Mouse (Mus musculus) stomach, postnatal 0 days (tissue): ENCODE data around the gene Ldlrad3. TPM values are rescaled to one million over a fixed set of nuclear protein-coding genes. Genes with fewer than 3 reads are reported as not detected.
A peak's percentile ranks its signal among the peaks of the same experiment; 100 is the strongest.

Experiments
- ATAC-seq: fragments of 200-750 bp; cut with Nextera tagmentation; 2 replicates; pipeline ENCODE4 v1.8.0; 2017; ENCODE audit not compliant: low FRiP score, low TSS enrichment
- DNase-seq: peaks from one replicate; pipeline ENCODE4 v3.0.0-alpha.2; 2016; ENCODE audit warnings: low spot score
- H3K27ac ChIP-seq: fragments of 300-500 bp; sonication (generic); replicated peaks from 2 replicates; pipeline ENCODE4 v1.5.1; 2014; ENCODE audit warnings: mild to moderate bottlenecking, control low read depth
- H3K27me3 ChIP-seq: fragments of 300-500 bp; sonication (generic); 2 replicates; pipeline ENCODE4 v1.6.1; 2014; ENCODE audit warnings: low read length; ENCODE audit not compliant: control insufficient read depth, insufficient read depth
- H3K36me3 ChIP-seq: fragments of 300-500 bp; sonication (generic); 2 replicates; pipeline ENCODE4 v1.6.1; 2014; ENCODE audit warnings: low read length, mixed read lengths; ENCODE audit not compliant: control insufficient read depth, insufficient read depth
- H3K4me1 ChIP-seq: fragments of 300-500 bp; sonication (generic); replicated peaks from 2 replicates; pipeline ENCODE4 v1.6.1; 2014; ENCODE audit warnings: antibody characterized with exemption; ENCODE audit not compliant: control insufficient read depth, insufficient read depth
- H3K4me2 ChIP-seq: fragments of 300-500 bp; sonication (generic); replicated peaks from 2 replicates; pipeline ENCODE4 v1.6.1; 2014; ENCODE audit warnings: low read depth, mild to moderate bottlenecking, control low read depth, moderate library complexity
- H3K4me3 ChIP-seq: fragments of 300-500 bp; sonication (generic); 2 replicates; pipeline ENCODE4 v1.5.1; 2014; ENCODE audit warnings: low read depth, low read length, control low read depth
- H3K9ac ChIP-seq: fragments of 300-500 bp; sonication (generic); 2 replicates; pipeline ENCODE4 v1.6.1; 2014; ENCODE audit warnings: mild to moderate bottlenecking, low read length, control low read depth, mixed read lengths
- H3K9me3 ChIP-seq: fragments of 300-500 bp; sonication (generic); 2 replicates; pipeline ENCODE4 v1.6.1; 2016; ENCODE audit warnings: low read length; ENCODE audit not compliant: control insufficient read depth
- CTCF ChIP-seq: IDR thresholded peaks from 2 replicates; pipeline ENCODE4 v1.5.1; 2016; ENCODE audit warnings: antibody characterized with exemption, low read depth, mild to moderate bottlenecking, moderate library complexity
- EP300 ChIP-seq: optimal IDR thresholded peaks from 2 replicates; pipeline ENCODE3; 2016; ENCODE audit warnings: antibody characterized with exemption
- WGBS: fragments of 180-500 bp; shearing (Covaris S2); extraction: QIAGEN DNeasy Blood & Tissue Kit; methylation state at CpG from one replicate; pipeline ENCODE4 v1.1.7; 2014; 5-methylcytosine and 5-hydroxymethylcytosine counted together
- polyA plus RNA-seq: library from polyadenylated mRNA; unstranded; fragments of >200 nt; fragmentation: Nextera tagmentation; extraction: Ambion mirVana; gene quantifications from 2 replicates; pipeline ENCODE4 v1.2.1, GENCODE M21; 2015

The Ldlrad3 gene
- polyA plus RNA-seq, 1 experiment from 2014 or later, result 20.5 TPM

DNA sequence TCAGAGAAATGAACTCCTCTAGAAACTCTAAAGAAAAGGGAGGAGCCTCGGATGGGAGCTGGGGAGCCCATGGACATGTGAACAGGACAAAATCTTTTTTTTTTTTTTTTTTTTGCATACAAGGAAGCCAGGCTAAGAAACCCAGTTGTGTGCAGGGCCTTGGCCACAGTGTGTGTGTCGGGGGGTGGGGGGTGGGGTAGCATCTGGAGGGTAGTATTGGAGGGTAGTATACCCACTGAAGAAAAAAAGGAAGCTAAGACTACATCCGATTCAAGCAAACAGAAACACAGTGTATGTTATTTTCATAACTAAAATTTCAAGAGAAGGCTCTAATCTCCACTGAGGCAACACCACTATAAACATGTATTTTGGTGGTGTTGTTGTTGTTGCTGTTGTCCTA is 50.0 kb downstream of the Ldlrad3 start:
- no peak for DNase-seq
- WGBS, result 57% methylated on average over 3 of the region's 3 CpGs
- no peak overlapping the region for H3K4me3 ChIP-seq
- no peaks in the 10 kb centered on the region for H3K9me3 ChIP-seq
- no peaks in the 10 kb centered on the region for H3K36me3 ChIP-seq
- H3K27me3 ChIP-seq, result no peaks in the 10 kb centered on the region
- H3K9ac ChIP-seq, result no peak overlapping the region
- peaks cover 24% of the 10 kb centered on the region for H3K4me1 ChIP-seq
- TF ChIP-seq CTCF (no peak), EP300 (no peak)
- no peak overlapping the region for H3K4me2 ChIP-seq
- ATAC-seq, result no peak
- peak overlapping the region; percentile 78 for H3K27ac ChIP-seq

DNA sequence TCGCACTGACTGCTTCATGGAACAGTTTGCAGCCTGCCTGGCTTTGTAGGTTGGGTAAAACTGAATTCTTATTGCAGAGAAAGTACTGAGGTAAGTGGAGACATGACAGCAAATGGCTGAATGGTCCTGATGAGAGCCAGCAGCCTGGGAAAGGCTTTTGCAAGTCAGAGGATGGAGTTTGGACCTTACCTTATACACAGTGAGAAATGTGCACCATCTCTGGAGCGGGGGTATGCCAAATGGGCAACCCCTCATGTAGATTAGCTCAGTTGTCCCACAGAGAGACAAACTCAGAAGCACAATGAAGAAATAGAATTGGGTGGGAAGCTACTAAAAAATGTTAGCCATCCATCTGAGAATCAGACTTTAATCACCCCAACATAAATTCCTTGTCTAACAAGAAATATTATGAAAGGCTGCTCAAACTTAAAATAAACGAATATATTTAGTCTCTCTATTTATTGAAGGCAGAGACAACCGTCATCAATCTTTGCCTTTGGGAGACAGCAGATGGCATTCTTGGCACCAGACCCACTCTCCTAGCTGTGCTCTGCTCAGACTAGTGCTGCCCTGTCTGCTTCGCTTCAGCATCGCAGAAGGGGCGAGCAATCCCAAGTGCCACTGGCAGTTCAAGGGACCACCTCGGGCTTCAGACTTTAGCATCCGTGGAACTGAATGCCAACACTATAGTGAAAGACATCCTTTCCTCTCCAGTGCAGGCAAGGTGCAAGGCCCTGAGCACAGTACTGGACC is 51.5 kb downstream of the Ldlrad3 start:
- Histone ChIP-seq H3K9ac (no peak overlapping the region), H3K36me3 (no peaks in the 10 kb centered on the region), H3K4me1 (peaks cover 21% of the 10 kb centered on the region), H3K4me3 (no peak overlapping the region), H3K27me3 (no peaks in the 10 kb centered on the region), H3K4me2 (no peak overlapping the region), H3K9me3 (no peaks in the 10 kb centered on the region), H3K27ac (peak overlapping the region; percentile 78)
- ATAC-seq, result no peak
- WGBS, result 41% methylated on average over 9 of the region's 9 CpGs
- no peak for TF ChIP-seq CTCF
- TF ChIP-seq EP300, result no peak
- DNase-seq, result no peak

DNA sequence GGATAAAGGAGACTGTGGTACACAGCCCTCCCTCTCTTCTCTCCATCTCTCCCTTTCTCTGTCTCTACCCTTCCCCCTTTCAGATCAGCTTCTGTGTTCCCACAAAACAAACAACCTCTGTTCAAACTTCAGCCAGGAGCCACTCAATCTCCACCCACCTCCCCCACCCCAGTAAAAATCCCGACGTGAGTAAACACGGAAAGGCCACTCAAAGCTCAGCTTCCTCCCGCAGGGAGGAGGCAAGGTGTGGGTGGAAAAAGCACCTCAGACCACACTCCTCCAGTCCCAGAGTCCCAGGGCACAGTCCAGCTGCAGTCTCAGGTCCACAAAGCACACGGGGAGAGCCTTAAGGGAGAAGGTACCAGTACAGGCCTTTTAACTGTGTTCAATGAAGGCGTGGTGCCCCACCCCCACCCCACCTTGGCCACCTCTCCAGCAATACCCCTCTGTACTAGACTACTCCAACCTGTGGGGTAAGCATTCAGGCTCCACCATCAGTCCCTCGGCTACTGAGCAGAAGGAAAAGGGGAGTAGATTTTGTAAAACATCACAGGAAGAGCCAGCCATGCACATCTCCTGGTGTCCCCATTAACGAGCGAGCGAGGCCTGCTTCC is 53.1 kb downstream of the Ldlrad3 start:
- Histone ChIP-seq H3K4me1 (peaks cover 15% of the 10 kb centered on the region), H3K9ac (0 out of 2 replicates have a peak overlapping the region, but pooled peaks have one; percentile 27), H3K27me3 (no peaks in the 10 kb centered on the region), H3K4me2 (peak overlapping the region; percentile 14; the same call in 1 of the 2 replicates), H3K9me3 (no peaks in the 10 kb centered on the region), H3K36me3 (no peaks in the 10 kb centered on the region), H3K4me3 (no peak overlapping the region), H3K27ac (peak overlapping the region; percentile 74)
- peak; percentile 83 for ATAC-seq
- DNase-seq, result peak; percentile 77
- TF ChIP-seq EP300 (no peak), CTCF (no peak)
- 39% methylated on average over 10 of the region's 10 CpGs for WGBS

DNA sequence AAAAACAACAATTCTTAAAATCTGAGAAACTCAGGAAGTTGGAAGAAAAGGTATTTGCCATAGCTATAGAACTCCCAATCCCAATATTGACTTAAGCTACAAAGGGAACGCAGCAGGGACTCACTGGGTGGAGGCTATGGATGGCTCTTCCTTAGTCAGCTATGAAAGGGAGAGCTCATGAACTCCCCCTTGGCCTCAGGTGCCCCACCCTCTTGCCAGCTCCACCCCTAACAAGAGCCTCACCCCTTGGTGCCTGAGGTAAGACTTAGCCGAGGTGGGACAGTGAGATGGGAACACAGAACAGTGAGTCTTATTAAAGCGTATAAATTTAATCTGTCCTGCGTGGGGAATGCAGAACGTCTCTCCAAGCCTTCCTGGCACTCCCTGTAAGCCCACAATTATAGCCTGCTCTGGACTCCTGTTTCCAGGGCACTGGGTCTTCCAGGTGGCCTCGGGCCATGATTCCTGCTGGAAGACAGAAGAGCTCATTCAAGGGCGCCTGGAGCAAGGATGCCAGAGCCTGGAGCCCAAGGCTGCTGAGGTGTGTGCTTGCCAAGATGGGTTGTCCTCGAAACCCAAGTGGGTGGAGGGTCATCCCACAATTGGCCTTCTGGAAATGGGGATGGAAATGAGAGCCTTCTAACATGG is 55.9 kb downstream of the Ldlrad3 start:
- H3K4me1 ChIP-seq, result peaks cover 14% of the 10 kb centered on the region
- peak; percentile 54 for DNase-seq
- H3K4me3 ChIP-seq, result no peak overlapping the region
- H3K27me3 ChIP-seq, result no peaks in the 10 kb centered on the region
- H3K36me3 ChIP-seq, result no peaks in the 10 kb centered on the region
- ATAC-seq, result peak; percentile 72
- no peak overlapping the region for H3K9ac ChIP-seq
- TF ChIP-seq EP300 (no peak), CTCF (no peak)
- H3K27ac ChIP-seq, result peak overlapping the region; percentile 73
- H3K9me3 ChIP-seq, result no peaks in the 10 kb centered on the region
- 67% methylated on average over 8 of the region's 8 CpGs for WGBS
- H3K4me2 ChIP-seq, result 0 out of 2 replicates have a peak overlapping the region, but pooled peaks have one; percentile 27

DNA sequence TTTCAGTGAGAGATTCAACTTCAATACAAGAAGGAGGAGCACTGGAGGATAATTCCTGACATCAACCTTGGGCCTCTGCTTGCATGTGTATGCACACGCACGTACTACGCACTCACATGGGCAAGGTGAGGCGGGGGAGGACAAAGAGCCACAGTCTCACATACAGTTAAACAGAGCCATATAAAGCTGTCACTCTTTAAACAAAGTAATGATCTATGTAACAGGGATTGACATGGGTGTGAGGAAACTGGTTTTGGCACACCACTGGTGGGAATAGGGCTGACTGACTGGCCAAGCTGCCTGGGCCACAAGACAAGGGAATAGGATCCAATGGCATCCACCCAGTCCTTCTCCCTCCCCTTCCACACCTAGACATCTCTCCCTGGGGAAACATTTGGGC is 57.0 kb downstream of the Ldlrad3 start:
- DNase-seq (no peak), ATAC-seq (no peak)
- Histone ChIP-seq H3K27ac (peak overlapping the region; percentile 85), H3K4me3 (no peak overlapping the region), H3K4me1 (peaks cover 14% of the 10 kb centered on the region), H3K9me3 (no peaks in the 10 kb centered on the region), H3K27me3 (no peaks in the 10 kb centered on the region), H3K36me3 (no peaks in the 10 kb centered on the region), H3K4me2 (no peak overlapping the region), H3K9ac (no peak overlapping the region)
- TF ChIP-seq CTCF (no peak), EP300 (no peak)
- WGBS, result 64% methylated on average over 4 of the region's 4 CpGs
